Comparison of ENCODE assay signal across 23 mouse cellular contexts in genomic region chr5:147053071-147053470, GRCm38 (mm10). TPM values are rescaled to one million over a fixed set of nuclear protein-coding genes. Genes with fewer than 3 reads are reported as not detected.
DNase-seq lines count a peak whose midpoint lies in the region; ATAC-seq and TF ChIP-seq lines count a peak whose summit lies in the region.
"Had no signal": no experiment of that assay in that cellular context is flagged by ENCODE, and none has a peak within 500 bp of the region (broad histone marks: within the 10 kb centered on the region; RNA-seq: fewer than 3 reads in every experiment).

No protein-coding gene starts in this region.

- H3K27ac ChIP-seq in kidney, embryonic 14.5 days (ENCODE audit: low read depth, low read length) = no peak overlapping the region
- H3K27ac ChIP-seq in MEL (ENCODE audit: control insufficient read depth, low read depth, low read length) = no peak overlapping the region
- H3K27ac ChIP-seq: embryonic facial prominence, embryonic 13.5 days; embryonic facial prominence, embryonic 15.5 days; forebrain, embryonic 10.5 days; forebrain, embryonic 12.5 days had no signal

- H3K4me2 ChIP-seq in kidney, embryonic 14.5 days (replicated peaks; ENCODE audit: low read depth, low read length) = no peak overlapping the region
- H3K4me2 ChIP-seq: embryonic facial prominence, embryonic 13.5 days; embryonic facial prominence, embryonic 15.5 days; forebrain, embryonic 12.5 days had no signal

- peaks cover 18% of the 10 kb centered on the region for H3K4me1 ChIP-seq in kidney, embryonic 14.5 days (ENCODE audit: control insufficient read depth, insufficient read depth, low read length)
- H3K4me1 ChIP-seq in MEL (ENCODE audit: control insufficient read depth in 1 of 2, insufficient read depth in 2 of 2, low read length in 2 of 2) = peaks cover 3% of the 10 kb centered on the region in 2 experiments; a peak in 3 of 4 replicates

- H3K9ac ChIP-seq in kidney, embryonic 14.5 days (ENCODE audit: low read depth, low read length) = no peak overlapping the region
- H3K9ac ChIP-seq in MEL (ENCODE audit: control insufficient read depth, low read depth, low read length, poor library complexity, severe bottlenecking) = no peak overlapping the region
- H3K9ac ChIP-seq: embryonic facial prominence, embryonic 13.5 days; embryonic facial prominence, embryonic 15.5 days; forebrain, embryonic 12.5 days had no signal

- no peak for TF ChIP-seq RAD21 in MEL (IDR thresholded peaks at IDR 0.05; ENCODE audit: low read depth, low read length)

- no peak for TF ChIP-seq CTCF in MEL (IDR thresholded peaks at IDR 0.05 in 2 of 3, conservative IDR thresholded peaks at IDR 0.05 in 1 of 3; ENCODE audit: control insufficient read depth in 1 of 3, insufficient read depth in 1 of 3, low read depth in 2 of 3, low read length in 3 of 3, poor library complexity in 1 of 3, severe bottlenecking in 1 of 3)

- H3K36me3 ChIP-seq in kidney, embryonic 14.5 days (ENCODE audit: control insufficient read depth, insufficient read depth, low read length) = no peaks in the 10 kb centered on the region
- H3K36me3 ChIP-seq in MEL (ENCODE audit: control insufficient read depth in 1 of 2, insufficient read depth in 2 of 2, low read length in 2 of 2) = peaks cover 0 to 4% of the 10 kb centered on the region in 2 experiments; a peak in 3 of 4 replicates
- H3K36me3 ChIP-seq: embryonic facial prominence, embryonic 13.5 days; embryonic facial prominence, embryonic 15.5 days; forebrain, embryonic 10.5 days; forebrain, embryonic 12.5 days had no signal

- peaks cover 52% of the 10 kb centered on the region for H3K79me2 ChIP-seq in MEL (ENCODE audit: control insufficient read depth, insufficient read depth, low read length, poor library complexity)

- peak; percentile 2 for DNase-seq in kidney, postnatal 10 days
- DNase-seq in A20 (ENCODE audit: low read depth, low spot score) (peak; percentile 73), MEL (ENCODE audit: low read depth, low spot score) (peak; percentile 37)
- peak; percentile 15 for DNase-seq in induced T-regulatory cell, adult 2 months (ENCODE audit: low read depth)
- DNase-seq in urinary bladder, postnatal 25 days (ENCODE audit: low spot score) = no peak
- no peak for DNase-seq in embryo, embryonic 10 days (ENCODE audit: low spot score)
- DNase-seq: adrenal gland, adult 2 months; adrenal gland, postnatal 10 days; adrenal gland, postnatal 25 days; cerebellum, adult 11-12 months; cerebellum, adult 9-10 months; cerebellum, postnatal 10 days; cerebellum, postnatal 25 days; embryo, embryonic 11 days had no signal

- H3K4me3 ChIP-seq in kidney, embryonic 14.5 days (ENCODE audit: low read length) = no peak overlapping the region
- no peak overlapping the region for H3K4me3 ChIP-seq in MEL (ENCODE audit: control insufficient read depth in 1 of 2, insufficient read depth in 1 of 2, low read depth in 2 of 2, low read length in 2 of 2)
- H3K4me3 ChIP-seq: embryonic facial prominence, embryonic 13.5 days; embryonic facial prominence, embryonic 15.5 days; erythroblast, embryonic 14.5 days; forebrain, embryonic 10.5 days; forebrain, embryonic 12.5 days had no signal

- no peak for ATAC-seq in kidney, embryonic 14.5 days (ENCODE audit: low FRiP score, low TSS enrichment)
- ATAC-seq: forebrain, embryonic 14.5 days; forebrain, embryonic 16.5 days had no signal

- 85% methylated on average over 6 of the region's 6 CpGs for WGBS in kidney, embryonic 14.5 days

- TF ChIP-seq POLR2A in MEL (IDR thresholded peaks at IDR 0.05; ENCODE audit: control insufficient read depth in 1 of 2, insufficient read depth in 1 of 2, low read depth in 1 of 2, low read length in 2 of 2, poor library complexity in 1 of 2) = no peak

- H3K9me3 ChIP-seq in kidney, embryonic 14.5 days (ENCODE audit: control insufficient read depth, low read length) = no peaks in the 10 kb centered on the region
- no peaks in the 10 kb centered on the region for H3K9me3 ChIP-seq in MEL (replicated peaks; ENCODE audit: insufficient read depth, low read length)
- H3K9me3 ChIP-seq: embryonic facial prominence, embryonic 13.5 days; embryonic facial prominence, embryonic 15.5 days; forebrain, embryonic 10.5 days; forebrain, embryonic 12.5 days; G1E had no signal

- no peak for TF ChIP-seq EP300 in MEL (IDR thresholded peaks at IDR 0.05; ENCODE audit: low read depth in 1 of 2, low read length in 2 of 2)

- H3K27me3 ChIP-seq in kidney, embryonic 14.5 days (ENCODE audit: control insufficient read depth, insufficient read depth, low read length) = no peaks in the 10 kb centered on the region
- no peaks in the 10 kb centered on the region for H3K27me3 ChIP-seq in MEL (ENCODE audit: control insufficient read depth in 1 of 2, insufficient read depth in 2 of 2, low read length in 2 of 2)
- H3K27me3 ChIP-seq: embryonic facial prominence, embryonic 13.5 days; embryonic facial prominence, embryonic 15.5 days; forebrain, embryonic 12.5 days had no signal

TF ChIP-seq in MEL, 35 proteins besides CTCF, POLR2A, EP300 and RAD21:
- TF ChIP-seq MXI1 (IDR thresholded peaks at IDR 0.05; ENCODE audit: low read depth, low read length) (no peak), RCOR1 (IDR thresholded peaks at IDR 0.05; ENCODE audit: low read depth, low read length) (peak; percentile 77; the same call in 1 of the 2 replicates), MYB (IDR thresholded peaks at IDR 0.05; ENCODE audit: low read depth, low read length) (peak; percentile 38; the same call in 1 of the 2 replicates)

RNA-seq across cellular contexts. Expression of gene Lnx2, which starts 23.3 kb away (rescaled TPM):
- 10.8 and 14.4 TPM in 2 replicates for polyA plus RNA-seq in kidney, embryonic 14.5 days (2014; fragmentation: Nextera tagmentation; extraction: Ambion mirVana)
- total RNA-seq in MEL (2012; rRNA removed) = 19.4 and 22.0 TPM in 2 replicates
- polyA plus RNA-seq in MEL (2012; ENCODE audit: insufficient read depth in 1 of 2, insufficient read length in 2 of 2, low read depth in 1 of 2, low replicate concordance in 2 of 2, missing spikeins in 1 of 2) = 10 to 100 TPM in 1 of 2 experiments, not detected in 1; 26.1 TPM

RNA-seq across cellular contexts. Expression of gene Polr1d, which starts 23.8 kb away (rescaled TPM):
- 146 and 173 TPM in 2 replicates for polyA plus RNA-seq in kidney, embryonic 14.5 days (2014; fragmentation: Nextera tagmentation; extraction: Ambion mirVana)
- total RNA-seq in MEL (2012; rRNA removed) = 460 and 506 TPM in 2 replicates
- polyA plus RNA-seq in MEL (2012; ENCODE audit: insufficient read depth in 1 of 2, insufficient read length in 2 of 2, low read depth in 1 of 2, low replicate concordance in 2 of 2, missing spikeins in 1 of 2) = 100 to 1,000 TPM; 185 to 388 TPM

Comparison
In these comparisons a context has a peak if more than half of its experiments do, and no peak if none do; other contexts are left out.
1. DNase-seq: peak in kidney, postnatal 10 days (single experiment), A20 (single experiment), MEL (single experiment) and induced T-regulatory cell, adult 2 months (single experiment); none in urinary bladder, postnatal 25 days (single experiment) and embryo, embryonic 10 days (single experiment).